Mouse (Mus musculus): Measurements from ENCODE around the gene Lrrc9. TPM values are rescaled to one million over a fixed set of nuclear protein-coding genes. Genes with fewer than 3 reads are reported as not detected.

The Lrrc9 gene
- total RNA-seq (2022), result 1 to 10 TPM; 4.0 to 5.7 (median 4.3) TPM

DNA sequence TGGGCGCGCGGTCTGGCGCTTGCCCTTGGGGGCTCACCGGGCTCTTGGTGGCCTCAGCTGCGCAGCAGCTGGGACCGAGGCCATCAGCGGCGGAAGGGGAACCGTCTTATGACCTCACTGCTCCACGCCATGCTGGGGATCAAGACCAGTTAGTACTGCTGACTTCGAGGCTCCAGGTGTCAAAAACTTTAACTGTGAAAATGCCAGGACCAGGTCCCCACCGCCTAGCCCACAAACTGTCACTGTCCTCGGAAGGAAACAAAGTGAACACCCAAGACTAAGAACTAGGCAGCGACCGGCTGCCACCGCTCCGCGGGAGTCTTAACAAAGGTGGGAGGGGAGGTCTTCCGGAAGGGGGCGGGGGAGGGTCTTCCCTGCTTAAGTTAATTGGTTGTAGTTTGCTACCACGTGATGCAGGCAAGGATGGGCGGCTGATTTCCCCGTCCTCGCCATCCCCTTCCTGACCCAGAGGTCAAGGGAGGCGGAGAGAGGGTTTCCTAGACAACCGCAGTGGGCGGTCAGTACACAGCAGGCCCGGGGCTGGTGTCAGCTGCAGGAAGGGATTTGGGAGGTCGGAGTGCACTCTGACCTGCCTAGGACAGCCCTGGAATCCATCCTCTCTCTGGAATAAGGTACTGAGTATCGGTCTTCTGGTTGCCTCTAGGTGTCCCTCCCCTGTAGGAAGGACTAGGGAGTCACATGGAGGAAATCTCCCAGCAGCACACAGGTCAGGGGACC, at the start of gene Lrrc9:
Gene Lrrc9, plus strand, starts transcription at position 28 of the 738 bp plus-strand sequence.
- DNase-seq (ENCODE audit: low spot score in 2 of 2), result peak in 1 of 2 experiments; percentile 37

- DNase-seq (ENCODE audit: low spot score in 2 of 2), result no peak
These were observed 48.4 kb upstream of the Lrrc9 start for GRCm38 (mm10) chr12:72393046-72393805.

- DNase-seq (ENCODE audit: low spot score in 2 of 2), result no peak
These were observed 36.6 kb upstream of the Lrrc9 start for GRCm38 (mm10) chr12:72405031-72405430.

DNA sequence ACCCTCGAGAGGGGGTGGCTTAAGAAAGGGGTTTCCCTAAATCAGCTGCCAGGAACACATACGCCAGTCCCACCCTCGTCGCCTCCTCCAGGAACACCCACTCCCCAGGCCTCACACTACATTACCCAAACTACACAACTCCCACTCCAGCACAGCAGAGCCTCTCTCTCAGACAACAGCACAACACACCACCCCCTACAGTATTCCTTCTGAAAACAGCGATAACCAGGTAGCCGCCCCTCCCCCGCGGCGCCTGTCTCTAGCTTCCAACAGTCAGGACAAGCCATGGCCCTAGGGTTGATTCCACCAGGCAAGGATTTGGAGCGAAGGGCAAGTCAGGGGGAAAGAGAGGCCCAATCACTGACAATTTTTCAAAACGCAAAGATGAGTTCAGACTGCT, 34.5 kb upstream of the Lrrc9 start:
- peak; percentile 18 to 36 for DNase-seq (ENCODE audit: low spot score in 2 of 2)

DNA sequence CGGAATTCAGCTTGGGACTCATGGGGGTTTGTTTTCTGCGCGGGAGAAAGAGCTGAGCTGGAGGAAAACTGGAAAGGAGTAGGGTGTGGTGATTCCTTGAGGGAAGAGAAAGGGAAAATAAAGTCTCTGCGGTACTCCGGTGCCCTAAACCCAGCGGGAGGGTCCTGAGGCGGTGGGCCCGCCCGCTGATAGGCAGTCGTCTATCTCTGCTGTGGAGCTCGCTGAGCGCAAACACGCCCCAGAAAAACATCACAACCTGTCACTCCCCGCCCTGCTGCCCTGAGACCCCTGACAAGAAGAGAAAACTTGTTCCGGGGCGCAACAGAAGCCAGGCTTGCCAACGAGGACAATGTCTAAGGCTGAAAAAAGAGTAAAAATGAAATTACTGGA, 34.0 kb upstream of the Lrrc9 start:
- peak in 1 of 2 experiments; percentile 18 for DNase-seq (ENCODE audit: low spot score in 2 of 2)

GRCm38 (mm10) chr12:72408111-72408891, 33.4 kb upstream of the Lrrc9 start:
- DNase-seq (ENCODE audit: low spot score in 2 of 2), result peak; percentile 64 to 70

DNA sequence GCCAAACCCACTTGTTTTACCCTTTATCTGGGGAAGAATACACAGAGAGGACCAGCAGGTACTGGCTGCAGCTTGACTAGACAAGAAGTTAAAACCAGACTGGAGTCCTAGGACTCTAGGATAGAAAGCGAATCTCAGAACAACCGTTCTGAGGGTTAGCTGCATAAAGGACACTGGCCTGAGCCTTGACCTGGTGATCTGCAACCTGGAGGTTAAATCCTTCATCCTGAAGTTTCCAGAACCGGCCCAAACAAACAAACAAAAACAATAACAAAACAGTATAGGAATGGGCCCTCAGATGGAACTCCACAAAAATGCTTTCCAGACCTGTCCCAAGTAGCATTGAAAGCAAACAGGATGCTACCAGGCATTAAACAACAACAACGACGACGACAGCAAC, 32.7 kb upstream of the Lrrc9 start, which contains the start of gene Rtn1:
Gene Rtn1, minus strand, starts transcription at position 101 of the 400 bp plus-strand sequence.
- DNase-seq (ENCODE audit: low spot score in 2 of 2), result no peak

GRCm38 (mm10) chr12:72417762-72418161, 23.9 kb upstream of the Lrrc9 start:
- no peak for DNase-seq (ENCODE audit: low spot score in 2 of 2)

- DNase-seq (ENCODE audit: low spot score in 2 of 2), result no peak
These were observed 19.0 kb upstream of the Lrrc9 start for GRCm38 (mm10) chr12:72422681-72423080.

GRCm38 (mm10) chr12:72427722-72428126, 13.9 kb upstream of the Lrrc9 start:
- peak; percentile 70 to 75 for DNase-seq (ENCODE audit: low spot score in 2 of 2)

DNA sequence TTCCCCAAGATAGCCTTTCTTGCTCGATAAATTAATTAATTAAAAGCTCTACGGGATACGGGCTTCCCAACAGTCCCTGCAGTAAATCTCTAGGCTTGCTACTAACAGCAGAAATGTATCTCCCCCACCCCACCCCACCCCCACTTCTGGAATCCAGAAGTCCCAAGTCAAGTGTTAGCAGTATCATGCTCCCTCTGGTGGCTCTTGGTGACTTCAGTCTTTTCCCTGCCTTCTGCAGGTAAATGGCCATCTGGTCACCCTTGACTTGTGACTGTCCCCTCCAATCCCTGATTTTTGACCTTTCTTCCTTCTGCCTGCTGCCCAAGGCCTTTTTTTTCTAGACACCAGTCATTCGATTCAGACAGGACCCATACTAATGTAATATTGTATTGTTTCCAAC, 9.5 kb upstream of the Lrrc9 start:
- DNase-seq (ENCODE audit: low spot score in 2 of 2), result no peak

- DNase-seq (ENCODE audit: low spot score in 2 of 2), result no peak
These were observed 8.3 kb upstream of the Lrrc9 start for GRCm38 (mm10) chr12:72433241-72433865.

GRCm38 (mm10) chr12:72437676-72438341, 3.9 kb upstream of the Lrrc9 start:
- DNase-seq (ENCODE audit: low spot score in 2 of 2), result no peak

DNA sequence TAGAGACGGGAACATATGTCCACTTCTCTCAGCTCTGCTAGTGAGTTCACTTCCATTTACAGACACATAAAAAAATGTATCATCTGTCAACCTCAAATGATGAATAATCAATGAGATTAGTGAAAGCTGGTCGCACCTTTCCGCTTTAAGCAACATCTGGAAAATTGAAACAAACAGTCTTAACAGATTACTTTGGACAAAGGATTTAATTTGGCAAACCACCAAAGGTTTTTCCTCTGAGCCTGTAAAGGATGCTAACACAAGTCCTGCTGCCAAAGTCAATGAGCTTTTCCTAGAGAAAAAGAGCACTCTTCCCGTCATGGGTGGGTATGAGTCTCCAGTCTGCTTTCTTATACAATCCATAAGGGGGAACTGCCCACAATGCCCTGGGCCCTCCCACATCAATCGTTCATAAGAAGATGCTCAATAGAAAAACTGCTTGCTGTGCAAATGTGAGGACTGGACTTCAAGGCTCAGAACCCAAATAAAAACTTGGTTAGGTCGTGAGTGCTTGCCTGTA, 2.6 kb upstream of the Lrrc9 start:
- no peak for DNase-seq (ENCODE audit: low spot score in 2 of 2)

GRCm38 (mm10) chr12:72453941-72454340, 12.3 kb downstream of the Lrrc9 start:
- no peak for DNase-seq (ENCODE audit: low spot score in 2 of 2)

DNA sequence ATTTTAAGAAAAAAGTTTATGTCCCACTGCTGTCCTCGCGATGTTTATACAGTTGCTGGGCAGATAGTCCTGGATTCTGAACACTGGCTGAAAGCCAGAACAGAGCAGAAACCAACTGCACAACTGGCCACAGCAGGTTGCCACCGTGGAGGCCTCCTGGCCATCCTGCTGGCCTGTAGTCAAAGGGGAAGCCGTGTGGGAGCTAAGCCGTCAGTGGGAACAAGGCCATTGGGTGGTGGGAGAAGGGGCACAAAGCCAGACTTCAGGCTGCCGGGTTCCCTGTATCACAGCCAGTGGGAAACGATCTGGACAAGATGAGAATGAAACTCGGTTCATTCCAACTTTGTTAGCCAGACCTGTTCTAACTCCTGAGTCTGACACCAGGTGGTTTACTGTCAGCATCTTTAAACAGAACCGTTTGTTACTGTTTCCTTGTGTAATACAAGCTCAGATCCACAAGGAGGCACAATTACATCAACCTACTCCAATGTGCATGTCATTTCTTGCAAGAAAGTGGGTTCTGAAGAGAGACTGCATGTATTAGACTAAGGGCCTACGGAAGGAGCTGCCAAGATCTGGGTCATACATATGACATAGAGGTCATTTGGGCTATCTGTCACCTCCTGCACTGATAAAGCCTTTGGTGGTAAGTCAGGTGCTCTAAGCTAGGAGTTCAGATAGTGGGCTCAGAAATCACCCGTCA, 19.7 kb downstream of the Lrrc9 start:
- DNase-seq (ENCODE audit: low spot score in 2 of 2), result no peak

- DNase-seq (ENCODE audit: low spot score in 2 of 2), result peak in 1 of 2 experiments; percentile 18
These were observed 20.3 kb downstream of the Lrrc9 start for GRCm38 (mm10) chr12:72461894-72462530.

DNA sequence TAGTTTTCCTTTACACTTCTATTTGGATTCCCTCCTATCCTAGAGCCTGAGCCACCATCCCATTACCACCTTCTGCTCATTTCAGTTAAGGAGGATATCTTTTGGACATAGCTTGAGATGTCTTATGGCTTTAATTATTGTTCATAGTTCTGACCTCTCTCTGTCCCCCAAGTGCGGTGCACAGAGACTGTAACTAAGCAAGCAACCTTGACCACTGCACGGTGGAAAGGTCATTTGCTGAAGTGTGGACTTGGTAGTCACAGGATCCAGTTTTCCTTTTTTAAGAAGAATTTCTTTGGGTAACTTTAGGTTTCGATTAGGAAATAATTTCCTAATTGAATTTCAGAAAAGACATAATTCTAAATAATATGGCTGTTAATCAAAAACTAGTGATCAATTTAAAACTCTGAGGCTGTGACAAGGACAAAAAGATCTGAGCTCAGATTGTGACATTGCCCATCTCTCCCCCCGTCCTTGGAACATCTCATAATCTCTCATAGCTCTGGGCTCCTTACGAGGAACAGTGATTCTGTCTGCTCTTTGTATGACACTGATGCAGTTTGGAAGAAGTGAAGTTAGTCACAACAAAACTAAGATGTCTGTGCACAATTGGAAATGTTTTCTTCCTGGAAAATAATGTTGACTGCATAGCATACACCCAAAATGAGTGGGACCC, 24.3 kb downstream of the Lrrc9 start:
- DNase-seq (ENCODE audit: low spot score in 2 of 2), result no peak

- DNase-seq (ENCODE audit: low spot score in 2 of 2), result no peak
These were observed 25.6 kb downstream of the Lrrc9 start for GRCm38 (mm10) chr12:72467269-72467668.

All from left cerebral cortex, adult 8-10 months (tissue).